Mouse (Mus musculus): ENCODE data around the gene Mlst8.

DNA sequence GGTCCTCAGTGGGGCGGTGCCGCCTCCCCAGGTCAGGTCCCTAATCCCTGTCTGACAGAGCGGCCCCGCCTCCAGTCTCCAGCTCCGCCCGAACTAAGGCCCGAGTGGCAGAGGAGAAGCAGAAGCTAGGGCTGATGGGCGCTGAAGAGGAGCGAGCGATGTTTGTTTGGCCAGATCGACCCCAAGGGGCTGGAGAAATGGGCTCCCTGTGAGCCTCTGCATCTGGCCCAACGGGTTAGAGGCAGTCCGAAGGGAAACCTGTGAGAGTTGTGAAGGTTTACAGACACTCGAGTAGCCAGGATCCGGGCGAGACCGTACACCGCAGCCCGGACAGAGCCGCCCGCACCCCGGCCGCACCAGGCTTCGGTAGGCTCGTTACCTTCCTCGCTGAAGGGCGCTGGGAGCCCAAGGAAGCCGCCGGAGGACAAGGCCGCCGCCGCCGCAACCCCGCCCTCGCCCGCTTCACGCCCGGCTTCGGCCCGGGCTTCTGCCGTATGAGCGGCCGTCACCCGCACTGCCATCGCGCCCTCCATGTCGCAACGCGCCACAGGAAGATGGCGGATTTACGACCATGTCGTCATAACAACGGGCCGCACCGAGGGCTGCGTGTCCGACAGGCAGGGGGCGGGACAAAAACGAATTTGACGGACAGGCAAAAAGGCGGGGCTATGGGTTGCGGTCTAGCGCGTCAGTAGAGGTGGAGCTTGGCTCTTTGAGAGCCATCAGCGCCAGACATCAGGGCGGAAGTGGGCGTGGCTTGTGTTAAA, 23.9 kb downstream of the Mlst8 start:
- TF ChIP-seq CTCF (IDR thresholded peaks at IDR 0.05; ENCODE audit: borderline replicate concordance, control insufficient read depth, extremely low read depth, insufficient read depth, low read length, poor library complexity): peak; percentile 56; the same call in 1 of the 2 replicates
- peak; percentile 87 for TF ChIP-seq POLR2A (IDR thresholded peaks at IDR 0.05; ENCODE audit: control insufficient read depth, extremely low read depth, insufficient read depth, low read length, poor library complexity)
